Mouse (Mus musculus): Measurements from ENCODE around the gene Emcn.

The Emcn gene

DNA sequence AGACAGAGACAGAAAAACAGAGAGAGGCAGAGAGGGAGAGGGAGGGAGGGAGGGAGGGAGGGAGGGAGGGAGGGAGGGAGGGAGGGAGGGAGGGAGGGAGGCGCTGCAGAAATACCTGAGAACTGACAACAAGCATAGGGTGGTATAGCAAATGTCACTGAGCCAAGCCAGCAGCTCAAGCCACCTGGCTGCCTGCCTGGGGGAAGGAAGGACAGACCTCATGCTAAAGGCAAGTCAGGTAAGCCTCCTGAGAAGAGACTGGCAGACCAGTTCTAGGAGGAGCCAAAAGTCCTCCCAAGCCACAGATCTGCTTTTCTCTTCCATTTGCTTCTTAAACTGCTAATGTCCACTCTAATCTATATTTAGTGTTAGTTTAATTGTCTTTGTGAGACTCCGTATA, 22.5 kb upstream of the Emcn start:
- H3K27me3 ChIP-seq (ENCODE audit: insufficient read depth, low read length), result no peaks in the 10 kb centered on the region
- no peaks in the 10 kb centered on the region for H3K36me3 ChIP-seq (ENCODE audit: insufficient read depth, low read length)
- TF ChIP-seq POU5F1 (IDR thresholded peaks at IDR 0.05; ENCODE audit: borderline replicate concordance, low read length) (no peak), CTCF (conservative IDR thresholded peaks at IDR 0.05; ENCODE audit: low read length) (no peak), NANOG (IDR thresholded peaks at IDR 0.05; ENCODE audit: borderline replicate concordance, low read length) (no peak)
- 0 out of 2 replicates have a peak, but pooled peaks cover 3% of the 10 kb centered on the region for H3K9me3 ChIP-seq (ENCODE audit: low read length)
- no peaks in the 10 kb centered on the region for H3K4me1 ChIP-seq (replicated peaks; ENCODE audit: low read depth, low read length)
- no peak overlapping the region for H3K4me3 ChIP-seq (replicated peaks; ENCODE audit: low read length)

GRCm38 (mm10) chr3:137319950-137320349, 20.9 kb upstream of the Emcn start:
- H3K4me1 ChIP-seq (replicated peaks; ENCODE audit: low read depth, low read length), result no peaks in the 10 kb centered on the region
- H3K36me3 ChIP-seq (ENCODE audit: insufficient read depth, low read length), result no peaks in the 10 kb centered on the region
- no peak overlapping the region for H3K4me3 ChIP-seq (replicated peaks; ENCODE audit: low read length)
- H3K27me3 ChIP-seq (ENCODE audit: insufficient read depth, low read length), result no peaks in the 10 kb centered on the region
- TF ChIP-seq NANOG (IDR thresholded peaks at IDR 0.05; ENCODE audit: borderline replicate concordance, low read length), result no peak
- TF ChIP-seq POU5F1 (IDR thresholded peaks at IDR 0.05; ENCODE audit: borderline replicate concordance, low read length), result no peak
- TF ChIP-seq CTCF (conservative IDR thresholded peaks at IDR 0.05; ENCODE audit: low read length), result no peak
- no peaks in the 10 kb centered on the region for H3K9me3 ChIP-seq (ENCODE audit: low read length)

DNA sequence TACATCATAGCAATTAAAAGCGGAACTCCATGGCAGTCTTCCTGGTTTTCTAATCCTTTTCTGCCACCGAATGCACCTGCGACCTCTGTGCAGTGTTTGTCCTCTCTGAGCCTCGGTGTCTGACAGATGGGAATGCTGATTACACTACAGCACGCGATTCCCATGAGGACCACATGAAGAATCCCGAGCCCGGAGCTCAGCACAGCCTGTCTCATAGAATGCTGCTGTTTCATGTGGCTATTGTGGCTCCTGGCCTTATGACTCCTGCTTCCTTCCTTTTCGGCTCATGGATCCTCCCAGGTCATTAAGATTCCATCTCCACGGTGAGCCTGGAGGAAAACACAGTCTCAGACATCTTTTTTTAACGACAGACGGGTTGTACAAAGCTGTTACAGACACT, 18.6 kb upstream of the Emcn start:
- Histone ChIP-seq H3K27me3 (ENCODE audit: insufficient read depth, low read length) (no peaks in the 10 kb centered on the region), H3K36me3 (ENCODE audit: insufficient read depth, low read length) (no peaks in the 10 kb centered on the region), H3K9me3 (ENCODE audit: low read length) (no peaks in the 10 kb centered on the region), H3K4me3 (replicated peaks; ENCODE audit: low read length) (no peak overlapping the region), H3K4me1 (replicated peaks; ENCODE audit: low read depth, low read length) (no peaks in the 10 kb centered on the region)
- TF ChIP-seq CTCF (conservative IDR thresholded peaks at IDR 0.05; ENCODE audit: low read length), result no peak
- no peak for TF ChIP-seq NANOG (IDR thresholded peaks at IDR 0.05; ENCODE audit: borderline replicate concordance, low read length)
- TF ChIP-seq POU5F1 (IDR thresholded peaks at IDR 0.05; ENCODE audit: borderline replicate concordance, low read length), result no peak

DNA sequence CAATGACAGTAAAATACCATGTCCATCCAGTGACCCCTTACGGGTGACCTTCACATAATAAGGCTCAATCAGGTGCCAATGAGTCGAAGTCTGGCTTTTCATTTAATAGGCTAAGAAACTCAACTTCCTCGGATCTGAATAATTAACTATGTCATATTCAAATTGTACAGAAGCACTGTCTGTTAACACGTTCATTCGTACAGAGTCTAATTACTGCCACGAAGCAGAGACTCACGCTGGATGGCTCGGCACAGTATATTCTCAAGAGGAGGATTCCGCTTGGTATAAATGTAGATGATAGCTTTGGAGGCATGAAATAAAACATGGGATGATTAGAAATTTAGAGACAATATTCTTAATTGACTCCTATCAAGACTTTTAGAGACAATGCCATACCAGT, 11.0 kb upstream of the Emcn start:
- no peak for TF ChIP-seq NANOG (IDR thresholded peaks at IDR 0.05; ENCODE audit: borderline replicate concordance, low read length)
- no peak for TF ChIP-seq POU5F1 (IDR thresholded peaks at IDR 0.05; ENCODE audit: borderline replicate concordance, low read length)
- no peak for TF ChIP-seq CTCF (conservative IDR thresholded peaks at IDR 0.05; ENCODE audit: low read length)
- no peaks in the 10 kb centered on the region for H3K36me3 ChIP-seq (ENCODE audit: insufficient read depth, low read length)
- no peak overlapping the region for H3K4me3 ChIP-seq (replicated peaks; ENCODE audit: low read length)

GRCm38 (mm10) chr3:137330950-137331349, 9.9 kb upstream of the Emcn start:
- no peak for TF ChIP-seq CTCF (conservative IDR thresholded peaks at IDR 0.05; ENCODE audit: low read length)
- TF ChIP-seq NANOG (IDR thresholded peaks at IDR 0.05; ENCODE audit: borderline replicate concordance, low read length), result no peak
- no peak for TF ChIP-seq POU5F1 (IDR thresholded peaks at IDR 0.05; ENCODE audit: borderline replicate concordance, low read length)
- no peaks in the 10 kb centered on the region for H3K9me3 ChIP-seq (ENCODE audit: low read length)
- H3K4me3 ChIP-seq (replicated peaks; ENCODE audit: low read length), result no peak overlapping the region
- H3K27me3 ChIP-seq (ENCODE audit: insufficient read depth, low read length), result no peaks in the 10 kb centered on the region
- no peaks in the 10 kb centered on the region for H3K4me1 ChIP-seq (replicated peaks; ENCODE audit: low read depth, low read length)
- H3K36me3 ChIP-seq (ENCODE audit: insufficient read depth, low read length), result no peaks in the 10 kb centered on the region

More for the DNA sequence above, 11.0 kb upstream of the Emcn start:
- Histone ChIP-seq H3K4me1 (replicated peaks; ENCODE audit: low read depth, low read length) (no peaks in the 10 kb centered on the region), H3K27me3 (ENCODE audit: insufficient read depth, low read length) (no peaks in the 10 kb centered on the region), H3K9me3 (ENCODE audit: low read length) (no peaks in the 10 kb centered on the region)

DNA sequence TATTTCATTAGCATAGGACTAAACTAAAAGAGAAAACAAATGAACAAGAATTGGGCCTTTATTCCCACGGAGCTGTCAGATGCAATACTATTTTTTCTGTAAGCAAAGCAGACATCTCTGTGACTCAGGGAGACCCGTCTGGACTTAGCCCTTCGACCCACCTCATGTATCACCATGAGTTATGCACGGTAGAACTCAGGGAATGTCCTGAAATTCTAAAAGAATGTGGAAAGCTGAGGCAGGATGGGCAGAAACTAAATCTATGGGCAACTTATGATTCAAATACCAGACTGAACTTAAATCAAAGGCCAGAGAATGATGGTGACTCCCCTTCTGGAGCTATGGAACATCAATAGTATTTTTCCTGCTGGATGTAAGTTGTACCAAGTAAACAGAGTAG, 8.3 kb upstream of the Emcn start:
- no peaks in the 10 kb centered on the region for H3K4me1 ChIP-seq (replicated peaks; ENCODE audit: low read depth, low read length)
- H3K4me3 ChIP-seq (replicated peaks; ENCODE audit: low read length), result no peak overlapping the region
- no peaks in the 10 kb centered on the region for H3K27me3 ChIP-seq (ENCODE audit: insufficient read depth, low read length)
- no peaks in the 10 kb centered on the region for H3K36me3 ChIP-seq (ENCODE audit: insufficient read depth, low read length)
- H3K9me3 ChIP-seq (ENCODE audit: low read length), result no peaks in the 10 kb centered on the region
- TF ChIP-seq NANOG (IDR thresholded peaks at IDR 0.05; ENCODE audit: borderline replicate concordance, low read length), result no peak
- no peak for TF ChIP-seq CTCF (conservative IDR thresholded peaks at IDR 0.05; ENCODE audit: low read length)
- no peak for TF ChIP-seq POU5F1 (IDR thresholded peaks at IDR 0.05; ENCODE audit: borderline replicate concordance, low read length)

DNA sequence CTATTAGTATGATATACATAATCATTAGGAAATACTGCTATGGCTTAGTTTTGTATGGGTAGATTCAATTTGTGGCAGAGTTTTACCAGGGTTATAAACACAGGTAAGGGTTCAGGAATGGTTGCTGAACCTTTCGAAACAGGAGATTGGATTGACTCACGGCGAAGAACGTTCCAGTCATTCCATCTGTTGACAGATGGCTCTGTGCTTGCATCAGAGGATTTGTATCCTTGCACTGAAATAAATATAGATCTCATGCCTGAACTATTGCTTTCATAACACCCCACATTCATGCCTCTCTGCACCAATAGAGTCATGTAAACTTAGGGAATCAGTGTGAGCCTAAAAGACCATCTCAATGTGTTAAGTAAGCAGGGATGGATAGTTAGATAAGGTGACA, 4.9 kb upstream of the Emcn start:
- Histone ChIP-seq H3K36me3 (ENCODE audit: insufficient read depth, low read length) (no peaks in the 10 kb centered on the region), H3K9me3 (ENCODE audit: low read length) (no peaks in the 10 kb centered on the region), H3K27me3 (ENCODE audit: insufficient read depth, low read length) (no peaks in the 10 kb centered on the region), H3K4me1 (replicated peaks; ENCODE audit: low read depth, low read length) (no peaks in the 10 kb centered on the region), H3K4me3 (replicated peaks; ENCODE audit: low read length) (no peak overlapping the region)
- TF ChIP-seq CTCF (conservative IDR thresholded peaks at IDR 0.05; ENCODE audit: low read length) (no peak), POU5F1 (IDR thresholded peaks at IDR 0.05; ENCODE audit: borderline replicate concordance, low read length) (no peak), NANOG (IDR thresholded peaks at IDR 0.05; ENCODE audit: borderline replicate concordance, low read length) (no peak)

DNA sequence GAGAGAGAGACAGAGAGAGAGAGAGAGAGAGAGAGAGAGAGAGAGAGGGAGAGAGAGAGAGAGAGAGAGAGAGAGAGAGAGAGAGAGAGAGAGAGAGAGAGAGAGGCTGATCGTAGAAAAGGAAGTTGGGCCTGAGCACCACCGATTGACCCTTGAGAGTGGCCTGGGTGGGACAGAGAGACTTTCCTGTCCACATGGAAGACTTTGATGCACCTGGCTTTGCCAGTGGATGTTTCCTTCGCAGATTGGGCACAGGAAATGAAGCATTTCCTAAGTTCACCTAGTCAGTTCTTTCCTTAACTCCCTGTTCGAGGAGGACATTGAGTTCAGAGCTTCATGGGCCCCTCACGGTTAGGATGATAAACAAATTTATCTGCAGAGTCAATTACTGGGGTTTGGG, 2.6 kb downstream of the Emcn start:
- H3K36me3 ChIP-seq (ENCODE audit: insufficient read depth, low read length), result no peaks in the 10 kb centered on the region
- no peaks in the 10 kb centered on the region for H3K27me3 ChIP-seq (ENCODE audit: insufficient read depth, low read length)
- TF ChIP-seq NANOG (IDR thresholded peaks at IDR 0.05; ENCODE audit: borderline replicate concordance, low read length) (no peak), POU5F1 (IDR thresholded peaks at IDR 0.05; ENCODE audit: borderline replicate concordance, low read length) (no peak), CTCF (conservative IDR thresholded peaks at IDR 0.05; ENCODE audit: low read length) (no peak)
- no peaks in the 10 kb centered on the region for H3K4me1 ChIP-seq (replicated peaks; ENCODE audit: low read depth, low read length)
- no peaks in the 10 kb centered on the region for H3K9me3 ChIP-seq (ENCODE audit: low read length)
- H3K4me3 ChIP-seq (replicated peaks; ENCODE audit: low read length), result no peak overlapping the region

GRCm38 (mm10) chr3:137351882-137352281, 11.0 kb downstream of the Emcn start:
- Histone ChIP-seq H3K4me3 (replicated peaks; ENCODE audit: low read length) (no peak overlapping the region), H3K36me3 (ENCODE audit: insufficient read depth, low read length) (no peaks in the 10 kb centered on the region), H3K9me3 (ENCODE audit: low read length) (no peaks in the 10 kb centered on the region), H3K4me1 (replicated peaks; ENCODE audit: low read depth, low read length) (no peaks in the 10 kb centered on the region), H3K27me3 (ENCODE audit: insufficient read depth, low read length) (no peaks in the 10 kb centered on the region)
- TF ChIP-seq POU5F1 (IDR thresholded peaks at IDR 0.05; ENCODE audit: borderline replicate concordance, low read length), result no peak
- no peak for TF ChIP-seq NANOG (IDR thresholded peaks at IDR 0.05; ENCODE audit: borderline replicate concordance, low read length)
- no peak for TF ChIP-seq CTCF (conservative IDR thresholded peaks at IDR 0.05; ENCODE audit: low read length)

All from E14TG2a.4 (cell line).